Mouse (Mus musculus): ENCODE measurements around the gene Sgsm1. TPM values are rescaled to one million over a fixed set of nuclear protein-coding genes. Genes with fewer than 3 reads are reported as not detected.

The Sgsm1 gene
- polyA plus RNA-seq, 1 experiment, result not detected

GRCm38 (mm10) chr5:113301841-113302240 is 8.7 kb downstream of the Sgsm1 start:
- 50% methylated on average over 13 of the region's 13 CpGs for WGBS

DNA sequence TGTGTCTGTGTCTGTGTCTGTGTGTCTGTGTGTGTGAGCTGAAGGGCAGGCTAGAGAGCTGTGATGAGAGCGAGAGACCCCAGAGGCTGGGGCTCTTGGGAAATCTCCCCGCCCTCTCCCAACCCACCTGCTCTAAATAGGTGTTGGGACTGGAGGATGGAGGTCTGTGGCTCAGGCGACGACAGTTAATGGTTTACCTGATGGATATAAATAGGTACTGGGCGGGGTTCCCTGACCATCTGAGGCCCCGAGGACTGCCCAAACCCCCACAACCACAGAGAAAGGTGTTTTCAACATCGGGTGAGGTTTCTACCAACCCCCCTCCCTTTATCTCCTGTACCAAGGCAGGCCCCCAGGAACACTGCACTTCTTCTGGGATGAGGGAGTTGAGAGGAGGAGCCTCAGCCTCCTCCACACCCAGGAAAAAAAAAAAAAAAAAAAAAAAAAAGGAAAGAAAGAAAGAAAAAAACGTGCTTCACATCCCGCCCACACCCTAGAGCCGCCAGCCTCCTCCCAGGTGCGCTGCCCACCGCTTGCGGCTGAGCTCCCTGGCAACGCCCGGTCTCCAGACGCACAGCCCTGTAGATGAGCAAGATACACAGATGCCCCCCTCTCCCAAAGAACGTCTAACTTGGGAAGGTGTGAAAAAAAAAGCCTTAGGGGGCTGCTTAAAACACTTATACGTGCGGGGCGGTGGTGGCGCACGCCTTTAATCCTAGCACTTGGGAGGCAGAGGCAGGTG is 10.3 kb downstream of the Sgsm1 start:
- Histone ChIP-seq H3K4me3 (ENCODE audit: insufficient read depth, low read depth, low read length) (no peak overlapping the region), H3K4me1 (ENCODE audit: control insufficient read depth, insufficient read depth, low read length) (peaks cover 58% of the 10 kb centered on the region), H3K27ac (ENCODE audit: insufficient read depth, low read depth, low read length) (no peak overlapping the region)
- 55% methylated on average over 22 of the region's 22 CpGs for WGBS
- TF ChIP-seq POLR2A (IDR thresholded peaks at IDR 0.05; ENCODE audit: insufficient read depth, low read depth, low read length) (no peak), CTCF (IDR thresholded peaks at IDR 0.05; ENCODE audit: insufficient read depth, low read depth, low read length) (no peak)

More at GRCm38 (mm10) chr5:113301841-113302240, 8.7 kb downstream of the Sgsm1 start:
- Histone ChIP-seq H3K4me3 (ENCODE audit: insufficient read depth, low read depth, low read length) (no peak overlapping the region), H3K27ac (ENCODE audit: insufficient read depth, low read depth, low read length) (no peak overlapping the region), H3K4me1 (ENCODE audit: control insufficient read depth, insufficient read depth, low read length) (peaks cover 63% of the 10 kb centered on the region)
- TF ChIP-seq CTCF (IDR thresholded peaks at IDR 0.05; ENCODE audit: insufficient read depth, low read depth, low read length), result no peak
- TF ChIP-seq POLR2A (IDR thresholded peaks at IDR 0.05; ENCODE audit: insufficient read depth, low read depth, low read length), result no peak

DNA sequence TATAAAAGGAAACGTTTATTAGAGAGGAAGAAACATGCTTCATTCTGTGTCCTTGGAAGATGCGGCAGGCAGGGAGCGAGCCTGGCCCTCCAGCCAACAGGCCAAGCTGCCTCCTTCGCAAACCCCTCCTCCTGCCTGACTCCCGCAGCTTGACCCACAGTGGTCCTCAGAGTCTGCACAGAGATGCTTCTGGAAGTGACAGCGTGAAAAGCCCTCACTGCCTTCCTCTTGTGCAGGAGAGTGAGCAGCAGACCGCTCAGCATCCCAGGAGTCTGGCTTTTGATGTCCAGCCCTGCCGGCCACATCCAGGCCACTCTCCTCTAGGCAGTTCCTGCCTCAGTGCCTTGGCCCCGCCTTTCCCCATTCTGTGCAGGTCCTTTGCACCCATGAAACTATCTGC is 11.2 kb downstream of the Sgsm1 start:
- WGBS, result 52% methylated on average over 9 of the region's 9 CpGs
- Histone ChIP-seq H3K27ac (ENCODE audit: insufficient read depth, low read depth, low read length) (no peak overlapping the region), H3K4me3 (ENCODE audit: insufficient read depth, low read depth, low read length) (no peak overlapping the region), H3K4me1 (ENCODE audit: control insufficient read depth, insufficient read depth, low read length) (peaks cover 53% of the 10 kb centered on the region)
- TF ChIP-seq CTCF (IDR thresholded peaks at IDR 0.05; ENCODE audit: insufficient read depth, low read depth, low read length) (no peak), POLR2A (IDR thresholded peaks at IDR 0.05; ENCODE audit: insufficient read depth, low read depth, low read length) (no peak)

DNA sequence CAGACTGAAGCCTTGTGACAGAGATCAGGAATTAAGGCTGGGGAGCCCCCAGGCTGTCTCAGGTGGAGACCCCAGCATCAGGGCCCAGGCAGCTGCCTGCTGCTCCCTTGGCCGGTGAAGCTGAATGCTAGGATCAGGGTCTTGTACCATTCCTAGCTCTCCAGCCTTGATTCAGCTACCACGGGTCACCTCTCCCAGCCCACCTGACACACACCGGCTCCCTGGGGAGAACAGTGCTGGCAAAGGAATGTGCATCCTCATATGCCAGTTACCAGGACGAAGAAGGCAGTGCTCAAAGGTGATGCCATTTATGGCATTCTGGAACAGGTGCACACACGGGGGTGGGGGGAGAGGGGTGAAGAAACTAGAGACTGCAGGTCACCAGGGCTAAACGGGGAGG is 11.8 kb downstream of the Sgsm1 start:
- H3K4me3 ChIP-seq (ENCODE audit: insufficient read depth, low read depth, low read length), result no peak overlapping the region
- peaks cover 49% of the 10 kb centered on the region for H3K4me1 ChIP-seq (ENCODE audit: control insufficient read depth, insufficient read depth, low read length)
- no peak overlapping the region for H3K27ac ChIP-seq (ENCODE audit: insufficient read depth, low read depth, low read length)
- no peak for TF ChIP-seq POLR2A (IDR thresholded peaks at IDR 0.05; ENCODE audit: insufficient read depth, low read depth, low read length)
- no peak for TF ChIP-seq CTCF (IDR thresholded peaks at IDR 0.05; ENCODE audit: insufficient read depth, low read depth, low read length)
- WGBS, result 62% methylated on average over 6 of the region's 6 CpGs

GRCm38 (mm10) chr5:113298040-113298439 is 12.5 kb downstream of the Sgsm1 start:
- TF ChIP-seq POLR2A (IDR thresholded peaks at IDR 0.05; ENCODE audit: insufficient read depth, low read depth, low read length) (no peak), CTCF (IDR thresholded peaks at IDR 0.05; ENCODE audit: insufficient read depth, low read depth, low read length) (no peak)
- no peak overlapping the region for H3K4me3 ChIP-seq (ENCODE audit: insufficient read depth, low read depth, low read length)
- 28% methylated on average over 12 of the region's 12 CpGs for WGBS
- H3K4me1 ChIP-seq (ENCODE audit: control insufficient read depth, insufficient read depth, low read length), result peaks cover 56% of the 10 kb centered on the region
- H3K27ac ChIP-seq (ENCODE audit: insufficient read depth, low read depth, low read length), result no peak overlapping the region

DNA sequence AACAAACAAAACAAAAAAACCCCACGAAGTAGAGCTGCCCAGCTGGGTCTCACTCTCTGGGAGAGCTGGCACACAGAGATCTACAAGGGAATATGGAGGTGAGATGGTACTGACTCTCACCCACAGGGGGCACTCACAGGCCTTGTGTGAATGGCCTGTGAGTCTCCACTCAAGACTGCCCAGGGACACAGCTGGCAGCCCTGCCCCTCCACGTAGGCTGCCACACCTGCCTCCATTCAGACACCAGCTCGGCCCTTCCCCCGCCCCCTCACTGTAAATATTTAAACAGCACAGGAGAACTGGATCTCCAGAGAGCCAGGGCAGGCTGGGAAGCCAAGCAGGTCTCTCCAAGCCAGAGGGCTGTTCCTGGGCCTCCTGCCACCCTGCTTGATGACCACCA is 14.8 kb downstream of the Sgsm1 start:
- Histone ChIP-seq H3K4me3 (ENCODE audit: insufficient read depth, low read depth, low read length) (no peak overlapping the region), H3K27ac (ENCODE audit: insufficient read depth, low read depth, low read length) (no peak overlapping the region), H3K4me1 (ENCODE audit: control insufficient read depth, insufficient read depth, low read length) (peaks cover 57% of the 10 kb centered on the region)
- TF ChIP-seq POLR2A (IDR thresholded peaks at IDR 0.05; ENCODE audit: insufficient read depth, low read depth, low read length), result no peak
- TF ChIP-seq CTCF (IDR thresholded peaks at IDR 0.05; ENCODE audit: insufficient read depth, low read depth, low read length), result peak; percentile 45; the same call in 1 of the 2 replicates
- 32% methylated on average over 4 of the region's 4 CpGs for WGBS

- peaks cover 53% of the 10 kb centered on the region for H3K4me1 ChIP-seq (ENCODE audit: control insufficient read depth, insufficient read depth, low read length)
- H3K4me3 ChIP-seq (ENCODE audit: insufficient read depth, low read depth, low read length), result no peak overlapping the region
- WGBS, result 85% methylated on average over 5 of the region's 5 CpGs
- TF ChIP-seq POLR2A (IDR thresholded peaks at IDR 0.05; ENCODE audit: insufficient read depth, low read depth, low read length) (no peak), CTCF (IDR thresholded peaks at IDR 0.05; ENCODE audit: insufficient read depth, low read depth, low read length) (no peak)
- no peak overlapping the region for H3K27ac ChIP-seq (ENCODE audit: insufficient read depth, low read depth, low read length)
These were observed 16.0 kb downstream of the Sgsm1 start for GRCm38 (mm10) chr5:113294575-113294974.

- Histone ChIP-seq H3K27ac (ENCODE audit: insufficient read depth, low read depth, low read length) (no peak overlapping the region), H3K4me3 (ENCODE audit: insufficient read depth, low read depth, low read length) (no peak overlapping the region), H3K4me1 (ENCODE audit: control insufficient read depth, insufficient read depth, low read length) (peaks cover 49% of the 10 kb centered on the region)
- WGBS, result 58% methylated on average over 4 of the region's 4 CpGs
- no peak for TF ChIP-seq CTCF (IDR thresholded peaks at IDR 0.05; ENCODE audit: insufficient read depth, low read depth, low read length)
- no peak for TF ChIP-seq POLR2A (IDR thresholded peaks at IDR 0.05; ENCODE audit: insufficient read depth, low read depth, low read length)
These were observed 17.1 kb downstream of the Sgsm1 start for GRCm38 (mm10) chr5:113293446-113293845.

GRCm38 (mm10) chr5:113292832-113293231 is 17.8 kb downstream of the Sgsm1 start:
- Histone ChIP-seq H3K4me3 (ENCODE audit: insufficient read depth, low read depth, low read length) (no peak overlapping the region), H3K27ac (ENCODE audit: insufficient read depth, low read depth, low read length) (no peak overlapping the region), H3K4me1 (ENCODE audit: control insufficient read depth, insufficient read depth, low read length) (peaks cover 50% of the 10 kb centered on the region)
- TF ChIP-seq CTCF (IDR thresholded peaks at IDR 0.05; ENCODE audit: insufficient read depth, low read depth, low read length) (no peak), POLR2A (IDR thresholded peaks at IDR 0.05; ENCODE audit: insufficient read depth, low read depth, low read length) (no peak)
- WGBS, result 44% methylated on average over 8 of the region's 8 CpGs
